Mouse (Mus musculus) c-Kit-negative CD71-positive TER-119-positive erythroid progenitor cells, embryonic 14.5 days (primary cell): ENCODE results near the gene 1700003H04Rik.

Source experiments
- DNase-seq: peaks from one replicate; pipeline ENCODE4 v3.0.0-alpha.2; 2013; ENCODE audit warnings: low read depth, low spot score

The 1700003H04Rik gene

GRCm38 (mm10) chr3:124581001-124581400 is at the start of gene 1700003H04Rik:
1700003H04Rik (minus strand) TSS chr3:124581101.
- no peak for DNase-seq

- no peak for DNase-seq
Observed at GRCm38 (mm10) chr3:124623031-124623430, 42.1 kb upstream of the 1700003H04Rik start.

GRCm38 (mm10) chr3:124613287-124613686 is 32.4 kb upstream of the 1700003H04Rik start:
- no peak for DNase-seq

GRCm38 (mm10) chr3:124609956-124610355 is 29.1 kb upstream of the 1700003H04Rik start:
- no peak for DNase-seq

- DNase-seq: no peak
Observed at GRCm38 (mm10) chr3:124606021-124606517, 25.2 kb upstream of the 1700003H04Rik start.

GRCm38 (mm10) chr3:124605518-124605917 is 24.6 kb upstream of the 1700003H04Rik start:
- DNase-seq: no peak

GRCm38 (mm10) chr3:124597789-124598188 is 16.9 kb upstream of the 1700003H04Rik start:
- no peak for DNase-seq

GRCm38 (mm10) chr3:124587534-124587933 is 6.6 kb upstream of the 1700003H04Rik start:
- no peak for DNase-seq

GRCm38 (mm10) chr3:124585761-124586160 is 4.9 kb upstream of the 1700003H04Rik start:
- no peak for DNase-seq

GRCm38 (mm10) chr3:124557317-124557716 is 23.6 kb downstream of the 1700003H04Rik start:
- DNase-seq: no peak

- DNase-seq: no peak
Observed at GRCm38 (mm10) chr3:124555963-124556362, 24.9 kb downstream of the 1700003H04Rik start.

GRCm38 (mm10) chr3:124555092-124555491 is 25.8 kb downstream of the 1700003H04Rik start:
- DNase-seq: no peak

- DNase-seq: no peak
Observed at GRCm38 (mm10) chr3:124548898-124549297, 32.0 kb downstream of the 1700003H04Rik start.

- DNase-seq: no peak
Observed at GRCm38 (mm10) chr3:124538260-124538659, 42.6 kb downstream of the 1700003H04Rik start.

- DNase-seq: no peak
Observed at GRCm38 (mm10) chr3:124536602-124537001, 44.3 kb downstream of the 1700003H04Rik start.

- no peak for DNase-seq
Observed at GRCm38 (mm10) chr3:124518786-124519185, 62.1 kb downstream of the 1700003H04Rik start.
